8 mouse cellular contexts compared by ENCODE assay signal in the genomic region with DNA sequence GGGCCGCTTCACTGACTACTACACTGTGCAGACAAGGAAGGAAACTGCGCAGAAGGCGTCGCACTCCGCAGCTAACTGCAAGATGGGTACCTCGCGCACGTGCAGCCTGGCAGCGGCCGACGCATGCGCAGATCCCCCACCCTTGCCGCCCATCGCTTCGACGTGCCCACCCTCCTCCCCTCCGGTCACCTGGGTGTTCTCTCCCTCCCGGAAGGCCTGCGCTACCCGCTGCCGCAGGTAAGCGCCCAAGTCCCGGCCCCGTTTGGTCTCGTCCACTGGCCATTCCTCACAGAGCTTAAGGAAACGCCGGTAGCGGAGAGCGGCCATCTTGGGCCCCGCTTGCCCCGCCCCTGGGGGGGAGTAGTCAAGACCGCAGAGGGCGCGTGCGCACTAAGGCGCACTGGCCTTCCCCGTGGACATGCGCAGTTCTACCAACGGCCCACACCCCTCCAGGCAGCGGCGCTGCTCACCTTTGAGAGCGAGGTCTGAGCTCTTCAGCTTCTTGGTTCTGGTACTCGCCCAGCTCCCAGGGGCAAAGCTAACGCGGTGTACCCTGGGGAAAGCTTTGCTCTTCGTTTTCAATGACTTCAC. TPM values are rescaled to one million over a fixed set of nuclear protein-coding genes. Genes with fewer than 3 reads are reported as not detected.
DNase-seq lines count a peak whose midpoint lies in the region; ATAC-seq lines count a peak whose summit lies in the region.

A gene (minus strand): TSS at position 366 of the 591 bp plus-strand sequence.

- peaks cover 8% of the 10 kb centered on the region for H3K36me3 ChIP-seq in heart, embryonic 13.5 days
- peaks cover 19% of the 10 kb centered on the region for H3K36me3 ChIP-seq in liver, embryonic 12.5 days
- no peaks in the 10 kb centered on the region for H3K36me3 ChIP-seq in stomach, embryonic 15.5 days

- no peaks in the 10 kb centered on the region for H3K9me3 ChIP-seq in heart, embryonic 13.5 days
- H3K9me3 ChIP-seq in liver, embryonic 12.5 days (replicated peaks): no peaks in the 10 kb centered on the region
- no peaks in the 10 kb centered on the region for H3K9me3 ChIP-seq in stomach, embryonic 15.5 days

- H3K4me1 ChIP-seq in brown adipose tissue, adult 24 weeks (ENCODE audit: control insufficient read depth, insufficient read depth, insufficient read length, low read length): peaks cover 16% of the 10 kb centered on the region
- H3K4me1 ChIP-seq in heart, embryonic 13.5 days: peaks cover 34% of the 10 kb centered on the region
- peaks cover 59% of the 10 kb centered on the region for H3K4me1 ChIP-seq in liver, embryonic 12.5 days
- peaks cover 42% of the 10 kb centered on the region for H3K4me1 ChIP-seq in stomach, embryonic 15.5 days

- H3K4me3 ChIP-seq in brown adipose tissue, adult 24 weeks (ENCODE audit: insufficient read depth, low read depth, low read length): peak within 1 kb of the TSS; percentile 65
- peak within 1 kb of the TSS; percentile 74 for H3K4me3 ChIP-seq in heart, embryonic 13.5 days
- peak within 1 kb of the TSS; percentile 73 for H3K4me3 ChIP-seq in liver, embryonic 12.5 days
- H3K4me3 ChIP-seq in stomach, embryonic 15.5 days (replicated peaks): peak within 1 kb of the TSS; percentile 84

- DNase-seq in CD4-positive, CD25-positive, alpha-beta regulatory T cell, adult 2 months (ENCODE audit: low read depth, low spot score): peak; percentile 99
- peak; percentile 37 for DNase-seq in fat pad, adult 2 months (ENCODE audit: extremely low read depth, low read depth, low spot score)
- peak; percentile 99 for DNase-seq in kidney, postnatal 10 days
- peak; percentile 97 to 98 for DNase-seq in natural killer cell, adult 2 months (ENCODE audit: low spot score in 2 of 2)

- WGBS in heart, embryonic 13.5 days: under 1% methylated on average over 46 of the region's 46 CpGs
- 1% methylated on average over 46 of the region's 46 CpGs for WGBS in liver, embryonic 12.5 days (ENCODE audit: insufficient replicate concordance)
- WGBS in stomach, embryonic 15.5 days: 1% methylated on average over 46 of the region's 46 CpGs

- peak within 1 kb of the TSS; percentile 54 for H3K27ac ChIP-seq in brown adipose tissue, adult 24 weeks (replicated peaks; ENCODE audit: low read depth, low read length)
- H3K27ac ChIP-seq in heart, embryonic 13.5 days (replicated peaks): peak within 1 kb of the TSS; percentile 51; the same call in 1 of the 2 replicates
- peak within 1 kb of the TSS; percentile 76 for H3K27ac ChIP-seq in liver, embryonic 12.5 days
- H3K27ac ChIP-seq in stomach, embryonic 15.5 days: 0 out of 2 replicates have a peak within 1 kb of the TSS, but pooled peaks have one; percentile 63

- H3K27me3 ChIP-seq in heart, embryonic 13.5 days (replicated peaks): peaks cover 3% of the 10 kb centered on the region; the same call in 1 of the 2 replicates
- H3K27me3 ChIP-seq in liver, embryonic 12.5 days (replicated peaks): no peaks in the 10 kb centered on the region
- H3K27me3 ChIP-seq in stomach, embryonic 15.5 days (replicated peaks): 0 out of 2 replicates have a peak, but pooled peaks cover 4% of the 10 kb centered on the region

- peak within 1 kb of the TSS; percentile 71 for H3K4me2 ChIP-seq in heart, embryonic 13.5 days
- H3K4me2 ChIP-seq in liver, embryonic 12.5 days: peak within 1 kb of the TSS; percentile 68
- H3K4me2 ChIP-seq in stomach, embryonic 15.5 days: peak within 1 kb of the TSS; percentile 63

- peak within 1 kb of the TSS; percentile 89 for H3K9ac ChIP-seq in heart, embryonic 13.5 days
- peak within 1 kb of the TSS; percentile 73 for H3K9ac ChIP-seq in liver, embryonic 12.5 days
- H3K9ac ChIP-seq in stomach, embryonic 15.5 days: peak within 1 kb of the TSS; percentile 52; the same call in 1 of the 2 replicates

- ATAC-seq in heart, embryonic 13.5 days (ENCODE audit: extremely low read depth, insufficient number of reproducible peaks, low FRiP score, low TSS enrichment): peak; percentile 90
- ATAC-seq in liver, embryonic 12.5 days: peak; percentile 94
- ATAC-seq in stomach, embryonic 15.5 days (ENCODE audit: insufficient read depth, low FRiP score, low read depth): peak; percentile 94

RNA-seq across cellular contexts. Expression of the gene that starts here (rescaled TPM):
- polyA plus RNA-seq in brown adipose tissue, adult 24 weeks (2012; ENCODE audit: insufficient read depth, insufficient read length, missing spikeins): 311 and 350 TPM in 2 replicates
- 287 and 310 TPM in 2 replicates for polyA plus RNA-seq in heart, embryonic 13.5 days (2015; fragmentation: Nextera tagmentation; extraction: Ambion mirVana)
- 254 and 262 TPM in 2 replicates for polyA plus RNA-seq in liver, embryonic 12.5 days (2016; fragmentation: Nextera tagmentation; extraction: Ambion mirVana)
- polyA plus RNA-seq in stomach, embryonic 15.5 days (2015; fragmentation: Nextera tagmentation; extraction: Ambion mirVana): 267 and 309 TPM in 2 replicates

Comparison
In these comparisons a context has a peak if more than half of its experiments do, and no peak if none do; other contexts are left out.
1. Peak in every context shown above with its lines: DNase-seq, ATAC-seq, H3K4me3 ChIP-seq and H3K27ac ChIP-seq.
2. DNase-seq: peak in every context shown above with its lines; median percentile 99 in CD4-positive, CD25-positive, alpha-beta regulatory T cell, adult 2 months; 99 in kidney, postnatal 10 days; 98 in natural killer cell, adult 2 months; 37 in fat pad, adult 2 months.